Mouse (Mus musculus) liver, embryonic 16.5 days (tissue): Measurements from ENCODE around the gene Rras2. TPM values are rescaled to one million over a fixed set of nuclear protein-coding genes. Genes with fewer than 3 reads are reported as not detected.

Experiments
- ATAC-seq: fragments of 200-750 bp; cut with Nextera tagmentation; 2 replicates; pipeline ENCODE4 v1.8.0; 2017; ENCODE audit warnings: low read depth, mild to moderate bottlenecking, moderate number of reproducible peaks, moderate library complexity
- H3K27ac ChIP-seq: fragments of 300-500 bp; sonication (generic); 2 replicates; pipeline ENCODE4 v1.5.1; 2014; ENCODE audit warnings: mild to moderate bottlenecking, low read length
- H3K27me3 ChIP-seq: fragments of 300-500 bp; sonication (generic); 2 replicates; pipeline ENCODE4 v1.6.1; 2014; ENCODE audit warnings: low read depth, low read length, mixed read lengths; ENCODE audit not compliant: control insufficient read depth, insufficient read depth
- H3K36me3 ChIP-seq: fragments of 300-500 bp; sonication (generic); 2 replicates; pipeline ENCODE4 v1.6.1; 2014; ENCODE audit warnings: mild to moderate bottlenecking; ENCODE audit not compliant: control insufficient read depth, insufficient read depth
- H3K4me1 ChIP-seq: fragments of 300-500 bp; sonication (generic); 2 replicates; pipeline ENCODE4 v1.6.1; 2014; ENCODE audit warnings: low read depth, low read length, mixed read lengths; ENCODE audit not compliant: control insufficient read depth
- H3K4me2 ChIP-seq: fragments of 300-500 bp; sonication (generic); 2 replicates; pipeline ENCODE4 v1.6.1; 2014; ENCODE audit warnings: low read depth, low read length, mixed read lengths
- H3K4me3 ChIP-seq: fragments of 300-500 bp; sonication (generic); 2 replicates; pipeline ENCODE4 v1.5.1; 2014; ENCODE audit warnings: low read depth, mild to moderate bottlenecking, low read length
- H3K9ac ChIP-seq: fragments of 300-500 bp; sonication (generic); 2 replicates; pipeline ENCODE4 v1.6.1; 2014; ENCODE audit warnings: low read depth, low read length
- H3K9me3 ChIP-seq: fragments of 300-500 bp; sonication (generic); replicated peaks from 2 replicates; pipeline ENCODE4 v1.6.1; 2016; ENCODE audit warnings: low read length; ENCODE audit not compliant: control insufficient read depth
- WGBS: fragments of 180-500 bp; shearing (Covaris S2); extraction: QIAGEN DNeasy Blood & Tissue Kit; methylation state at CpG from one replicate; pipeline ENCODE4 v1.1.7; 2014; ENCODE audit not compliant: insufficient replicate concordance; 5-methylcytosine and 5-hydroxymethylcytosine counted together
- polyA plus RNA-seq: library from polyadenylated mRNA; unstranded; fragments of >200 nt; fragmentation: Nextera tagmentation; extraction: Ambion mirVana; gene quantifications from 2 replicates; pipeline ENCODE4 v1.2.1, GENCODE M21; 2015

The Rras2 gene
- polyA plus RNA-seq, 1 experiment from 2014 or later: 6.8 TPM

GRCm38 (mm10) chr7:114145841-114146240 lies 28.3 kb upstream of the Rras2 start:
- no peak overlapping the region for H3K4me3 ChIP-seq
- no peak overlapping the region for H3K27ac ChIP-seq
- H3K9ac ChIP-seq: no peak overlapping the region
- H3K27me3 ChIP-seq: no peaks in the 10 kb centered on the region
- 38% methylated on average over 3 of the region's 3 CpGs for WGBS
- no peaks in the 10 kb centered on the region for H3K36me3 ChIP-seq
- no peaks in the 10 kb centered on the region for H3K4me1 ChIP-seq
- H3K9me3 ChIP-seq: no peaks in the 10 kb centered on the region
- no peak overlapping the region for H3K4me2 ChIP-seq
- ATAC-seq: no peak

GRCm38 (mm10) chr7:114142151-114142798 lies 24.7 kb upstream of the Rras2 start:
- WGBS: 58% methylated on average over 10 of the region's 10 CpGs
- H3K27me3 ChIP-seq: no peaks in the 10 kb centered on the region
- ATAC-seq: no peak
- no peak overlapping the region for H3K27ac ChIP-seq
- no peak overlapping the region for H3K4me3 ChIP-seq
- no peaks in the 10 kb centered on the region for H3K36me3 ChIP-seq
- no peak overlapping the region for H3K4me2 ChIP-seq
- no peaks in the 10 kb centered on the region for H3K9me3 ChIP-seq
- no peaks in the 10 kb centered on the region for H3K4me1 ChIP-seq
- H3K9ac ChIP-seq: no peak overlapping the region

- WGBS: 53% methylated on average over 7 of the region's 7 CpGs
- no peak for ATAC-seq
- no peak overlapping the region for H3K27ac ChIP-seq
Observed at GRCm38 (mm10) chr7:114140026-114140425, 22.4 kb upstream of the Rras2 start.

GRCm38 (mm10) chr7:114139400-114139799 lies 21.8 kb upstream of the Rras2 start:
- Histone ChIP-seq H3K9ac (no peak overlapping the region), H3K4me1 (no peaks in the 10 kb centered on the region), H3K36me3 (no peaks in the 10 kb centered on the region), H3K4me3 (no peak overlapping the region), H3K27ac (no peak overlapping the region), H3K27me3 (no peaks in the 10 kb centered on the region), H3K4me2 (no peak overlapping the region), H3K9me3 (no peaks in the 10 kb centered on the region)
- ATAC-seq: no peak
- WGBS: 71% methylated on average over 3 of the region's 3 CpGs

More at GRCm38 (mm10) chr7:114140026-114140425, 22.4 kb upstream of the Rras2 start:
- Histone ChIP-seq H3K4me1 (no peaks in the 10 kb centered on the region), H3K27me3 (no peaks in the 10 kb centered on the region), H3K9ac (no peak overlapping the region), H3K4me3 (no peak overlapping the region), H3K9me3 (no peaks in the 10 kb centered on the region), H3K4me2 (no peak overlapping the region), H3K36me3 (no peaks in the 10 kb centered on the region)

GRCm38 (mm10) chr7:114138261-114138660 lies 20.7 kb upstream of the Rras2 start:
- no peak overlapping the region for H3K4me3 ChIP-seq
- 82% methylated on average over 2 of the region's 2 CpGs for WGBS

GRCm38 (mm10) chr7:114135166-114135565 lies 17.6 kb upstream of the Rras2 start:
- no peak for ATAC-seq
- Histone ChIP-seq H3K4me2 (no peak overlapping the region), H3K9ac (no peak overlapping the region), H3K27ac (no peak overlapping the region), H3K4me1 (no peaks in the 10 kb centered on the region), H3K4me3 (no peak overlapping the region), H3K36me3 (no peaks in the 10 kb centered on the region), H3K27me3 (no peaks in the 10 kb centered on the region), H3K9me3 (no peaks in the 10 kb centered on the region)
- WGBS: 41% methylated on average over 6 of the region's 6 CpGs

More at GRCm38 (mm10) chr7:114138261-114138660, 20.7 kb upstream of the Rras2 start:
- ATAC-seq: no peak
- Histone ChIP-seq H3K9ac (no peak overlapping the region), H3K9me3 (no peaks in the 10 kb centered on the region), H3K36me3 (no peaks in the 10 kb centered on the region), H3K4me1 (no peaks in the 10 kb centered on the region), H3K4me2 (no peak overlapping the region), H3K27me3 (no peaks in the 10 kb centered on the region), H3K27ac (no peak overlapping the region)

- H3K9me3 ChIP-seq: no peaks in the 10 kb centered on the region
- no peak overlapping the region for H3K9ac ChIP-seq
- H3K36me3 ChIP-seq: no peaks in the 10 kb centered on the region
- WGBS: 59% methylated on average over 5 of the region's 5 CpGs
- no peaks in the 10 kb centered on the region for H3K4me1 ChIP-seq
- no peak overlapping the region for H3K27ac ChIP-seq
- no peak for ATAC-seq
- no peak overlapping the region for H3K4me3 ChIP-seq
- no peaks in the 10 kb centered on the region for H3K27me3 ChIP-seq
- H3K4me2 ChIP-seq: no peak overlapping the region
Observed at GRCm38 (mm10) chr7:114133957-114134356, 16.4 kb upstream of the Rras2 start.

GRCm38 (mm10) chr7:114132316-114132715 lies 14.7 kb upstream of the Rras2 start:
- no peaks in the 10 kb centered on the region for H3K36me3 ChIP-seq
- WGBS: 58% methylated on average over 8 of the region's 8 CpGs
- no peak for ATAC-seq
- H3K9ac ChIP-seq: no peak overlapping the region
- H3K27me3 ChIP-seq: no peaks in the 10 kb centered on the region
- no peak overlapping the region for H3K4me2 ChIP-seq
- H3K4me3 ChIP-seq: no peak overlapping the region
- no peaks in the 10 kb centered on the region for H3K4me1 ChIP-seq
- no peak overlapping the region for H3K27ac ChIP-seq
- no peaks in the 10 kb centered on the region for H3K9me3 ChIP-seq

GRCm38 (mm10) chr7:114129281-114129680 lies 11.7 kb upstream of the Rras2 start:
- H3K9me3 ChIP-seq: no peaks in the 10 kb centered on the region
- H3K4me2 ChIP-seq: no peak overlapping the region
- ATAC-seq: no peak
- H3K27ac ChIP-seq: no peak overlapping the region
- no peaks in the 10 kb centered on the region for H3K4me1 ChIP-seq
- WGBS: 35% methylated on average over 2 of the region's 2 CpGs
- H3K4me3 ChIP-seq: no peak overlapping the region
- H3K27me3 ChIP-seq: no peaks in the 10 kb centered on the region
- no peaks in the 10 kb centered on the region for H3K36me3 ChIP-seq
- H3K9ac ChIP-seq: no peak overlapping the region
